Mouse (Mus musculus) heart, embryonic 13.5 days (tissue): Measurements from ENCODE around the gene Cybc1. TPM values are rescaled to one million over a fixed set of nuclear protein-coding genes. Genes with fewer than 3 reads are reported as not detected.
A peak's percentile ranks its signal among the peaks of the same experiment; 100 is the strongest.

Source experiments
- ATAC-seq: fragments of 200-750 bp; cut with Nextera tagmentation; 2 replicates; pipeline ENCODE4 v1.8.0; 2017; ENCODE audit warnings: moderate TSS enrichment; ENCODE audit not compliant: insufficient number of reproducible peaks, low FRiP score, low TSS enrichment; ENCODE audit errors: extremely low read depth
- H3K27ac ChIP-seq: fragments of 300-500 bp; sonication (generic); replicated peaks from 2 replicates; pipeline ENCODE4 v1.5.1; 2015; ENCODE audit warnings: moderate library complexity, mild to moderate bottlenecking, inconsistent platforms
- H3K27me3 ChIP-seq: fragments of 300-500 bp; sonication (generic); replicated peaks from 2 replicates; pipeline ENCODE4 v1.6.1; 2015; ENCODE audit warnings: mild to moderate bottlenecking, inconsistent platforms
- H3K36me3 ChIP-seq: fragments of 300-500 bp; sonication (generic); 2 replicates; pipeline ENCODE4 v1.6.1; 2015; ENCODE audit warnings: mild to moderate bottlenecking, inconsistent platforms
- H3K4me1 ChIP-seq: fragments of 300-500 bp; sonication (generic); 2 replicates; pipeline ENCODE4 v1.6.1; 2015; ENCODE audit warnings: inconsistent platforms
- H3K4me2 ChIP-seq: fragments of 300-500 bp; sonication (generic); 2 replicates; pipeline ENCODE4 v1.6.1; 2015; ENCODE audit warnings: inconsistent platforms, mild to moderate bottlenecking, moderate library complexity
- H3K4me3 ChIP-seq: fragments of 300-500 bp; sonication (generic); 2 replicates; pipeline ENCODE4 v1.5.1; 2015; ENCODE audit warnings: moderate library complexity, mild to moderate bottlenecking, inconsistent platforms
- H3K9ac ChIP-seq: fragments of 300-500 bp; sonication (generic); 2 replicates; pipeline ENCODE4 v1.6.1; 2015; ENCODE audit warnings: inconsistent platforms, mild to moderate bottlenecking, moderate library complexity
- H3K9me3 ChIP-seq: fragments of 300-500 bp; sonication (generic); 2 replicates; pipeline ENCODE4 v1.6.1; 2016; ENCODE audit warnings: inconsistent platforms
- WGBS: fragments of 180-500 bp; shearing (Covaris S2); methylation state at CpG from one replicate; pipeline ENCODE4 v1.1.7; 2015; ENCODE audit warnings: mixed read lengths; 5-methylcytosine and 5-hydroxymethylcytosine counted together
- polyA plus RNA-seq: library from polyadenylated mRNA; unstranded; fragments of >200 nt; fragmentation: Nextera tagmentation; extraction: Ambion mirVana; gene quantifications from 2 replicates; pipeline ENCODE4 v1.2.1, GENCODE M21; 2015

The Cybc1 gene
- polyA plus RNA-seq, 1 experiment from 2014 or later = 21.5 TPM

DNA sequence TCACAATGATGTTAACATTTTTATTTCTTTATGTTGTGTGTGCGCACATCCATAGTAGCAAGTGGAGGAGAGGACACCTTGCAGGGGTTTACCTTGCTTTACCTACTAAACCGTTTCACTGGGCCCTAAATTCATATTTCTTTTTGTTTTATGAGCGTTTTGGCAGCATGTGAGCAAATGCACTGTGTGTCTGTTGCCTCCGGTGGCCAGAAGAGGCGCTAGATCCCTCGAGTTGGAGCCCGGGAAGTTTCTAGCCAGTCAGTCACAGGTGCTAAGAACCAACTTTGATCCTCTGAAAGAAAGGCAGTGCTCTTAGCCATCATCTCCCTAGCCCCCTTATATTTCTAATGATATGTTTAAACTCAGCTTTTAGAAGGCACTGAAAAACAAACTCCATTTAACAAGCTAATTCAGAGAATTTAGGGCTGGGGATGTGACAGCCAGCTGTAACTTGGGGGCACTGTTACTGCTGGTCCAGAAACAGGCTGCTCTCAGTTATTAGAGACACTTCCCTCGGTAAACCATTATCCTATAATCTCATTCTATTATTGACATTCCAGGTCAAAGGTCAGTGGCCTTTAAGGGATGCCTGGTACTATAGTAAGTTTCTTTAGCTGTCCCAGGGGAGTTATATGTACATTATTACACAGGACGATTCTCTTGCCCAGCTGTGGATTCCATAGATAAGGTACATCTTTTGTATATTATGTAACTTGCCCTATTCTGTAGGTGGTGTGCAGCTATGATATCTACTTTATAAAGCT lies 6.5 kb upstream of the Cybc1 start:
- H3K27ac ChIP-seq = peak overlapping the region; percentile 99
- H3K9me3 ChIP-seq = no peaks in the 10 kb centered on the region
- no peak overlapping the region for H3K9ac ChIP-seq
- ATAC-seq = no peak
- no peaks in the 10 kb centered on the region for H3K27me3 ChIP-seq
- H3K4me1 ChIP-seq = peaks cover 49% of the 10 kb centered on the region
- H3K4me3 ChIP-seq = peak overlapping the region; percentile 88
- H3K36me3 ChIP-seq = peaks cover 12% of the 10 kb centered on the region; the same call in 1 of the 2 replicates
- peak overlapping the region; percentile 74 for H3K4me2 ChIP-seq
- WGBS = 26% methylated on average over 9 of the region's 9 CpGs

DNA sequence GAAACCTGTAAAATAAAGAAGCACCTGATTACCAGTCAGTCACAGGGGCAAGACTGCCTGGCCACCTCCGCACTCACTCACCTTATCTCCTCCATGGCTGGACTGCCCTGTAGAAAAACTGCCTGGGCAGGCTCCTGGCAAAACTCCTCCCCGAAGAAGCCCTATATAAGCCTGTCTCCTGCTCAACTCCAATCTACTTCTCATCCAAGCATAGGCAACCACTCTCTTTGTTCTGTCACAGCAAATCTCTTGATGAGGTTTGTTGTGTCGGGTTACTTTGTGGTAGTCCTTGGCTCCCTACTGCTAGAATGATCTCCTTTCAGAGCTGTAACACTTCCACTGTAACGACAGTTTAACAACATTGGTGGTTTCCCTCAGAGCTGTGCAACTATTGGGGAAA lies 3.6 kb upstream of the Cybc1 start:
- Histone ChIP-seq H3K9ac (peak overlapping the region; percentile 55; the same call in 1 of the 2 replicates), H3K27ac (peak overlapping the region; percentile 43), H3K36me3 (no peaks in the 10 kb centered on the region), H3K4me1 (peaks cover 40% of the 10 kb centered on the region), H3K9me3 (no peaks in the 10 kb centered on the region), H3K4me2 (0 out of 2 replicates have a peak overlapping the region, but pooled peaks have one; percentile 0), H3K4me3 (no peak overlapping the region), H3K27me3 (no peaks in the 10 kb centered on the region)
- no peak for ATAC-seq
- 28% methylated on average over 4 of the region's 4 CpGs for WGBS

DNA sequence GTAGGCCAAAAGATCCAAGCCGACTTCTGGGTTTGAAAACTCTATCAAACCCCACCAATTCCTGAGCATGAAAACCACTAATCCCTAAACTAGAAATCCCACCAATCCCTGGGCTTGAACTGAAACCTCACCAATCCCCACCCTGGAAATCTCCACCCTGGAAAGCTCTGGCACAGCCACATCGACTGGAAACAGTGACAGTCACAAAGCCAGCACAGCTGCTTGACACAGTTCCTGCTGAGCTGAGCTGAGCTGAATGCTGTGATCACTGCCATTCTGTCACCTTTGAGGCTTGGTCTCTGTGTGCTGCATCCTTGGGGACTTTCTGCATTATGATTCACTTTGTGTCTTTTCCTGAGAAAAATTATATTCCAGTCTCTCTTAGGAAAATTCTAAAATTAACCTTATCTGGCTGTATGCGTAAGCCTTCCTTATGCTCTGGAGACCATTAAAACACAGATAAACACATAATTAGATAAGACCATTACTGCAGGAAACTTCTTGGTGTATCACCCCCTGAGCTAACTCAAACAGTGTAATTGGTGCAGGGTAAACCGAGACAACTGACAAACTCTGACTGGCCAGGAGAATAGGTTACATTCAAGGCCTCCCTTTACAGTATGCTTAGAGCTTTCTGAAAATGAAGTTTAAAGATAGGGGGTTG lies 2.6 kb upstream of the Cybc1 start:
- H3K9me3 ChIP-seq = no peaks in the 10 kb centered on the region
- no peak overlapping the region for H3K4me3 ChIP-seq
- no peaks in the 10 kb centered on the region for H3K27me3 ChIP-seq
- H3K36me3 ChIP-seq = peaks cover 7% of the 10 kb centered on the region
- peaks cover 47% of the 10 kb centered on the region for H3K4me1 ChIP-seq
- H3K27ac ChIP-seq = peak overlapping the region; percentile 75
- no peak for ATAC-seq
- WGBS = 25% methylated on average over 4 of the region's 4 CpGs
- H3K4me2 ChIP-seq = no peak overlapping the region
- H3K9ac ChIP-seq = peak overlapping the region; percentile 34

DNA sequence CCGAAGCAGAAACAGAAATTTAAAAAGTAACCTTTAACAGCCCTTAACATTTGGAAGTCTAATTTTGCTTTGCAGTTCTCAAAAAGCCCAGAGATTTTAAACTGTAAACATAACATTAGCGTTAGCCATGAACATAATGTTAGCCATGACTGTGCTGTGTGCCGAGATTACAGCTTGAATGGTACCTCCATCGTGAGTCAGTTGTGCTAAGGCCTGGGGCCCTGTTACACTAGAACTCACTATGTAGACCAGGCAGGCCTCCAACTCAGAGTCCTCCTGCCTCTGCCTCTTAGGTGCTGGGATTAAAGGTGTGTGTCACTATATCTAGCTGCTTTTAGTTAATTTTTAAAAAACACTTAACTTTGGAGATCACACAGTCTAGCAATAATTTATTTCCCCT lies 2.1 kb upstream of the Cybc1 start:
- no peak overlapping the region; the same call in 1 of the 2 replicates for H3K9ac ChIP-seq
- 75% methylated on average over 4 of the region's 4 CpGs for WGBS

DNA sequence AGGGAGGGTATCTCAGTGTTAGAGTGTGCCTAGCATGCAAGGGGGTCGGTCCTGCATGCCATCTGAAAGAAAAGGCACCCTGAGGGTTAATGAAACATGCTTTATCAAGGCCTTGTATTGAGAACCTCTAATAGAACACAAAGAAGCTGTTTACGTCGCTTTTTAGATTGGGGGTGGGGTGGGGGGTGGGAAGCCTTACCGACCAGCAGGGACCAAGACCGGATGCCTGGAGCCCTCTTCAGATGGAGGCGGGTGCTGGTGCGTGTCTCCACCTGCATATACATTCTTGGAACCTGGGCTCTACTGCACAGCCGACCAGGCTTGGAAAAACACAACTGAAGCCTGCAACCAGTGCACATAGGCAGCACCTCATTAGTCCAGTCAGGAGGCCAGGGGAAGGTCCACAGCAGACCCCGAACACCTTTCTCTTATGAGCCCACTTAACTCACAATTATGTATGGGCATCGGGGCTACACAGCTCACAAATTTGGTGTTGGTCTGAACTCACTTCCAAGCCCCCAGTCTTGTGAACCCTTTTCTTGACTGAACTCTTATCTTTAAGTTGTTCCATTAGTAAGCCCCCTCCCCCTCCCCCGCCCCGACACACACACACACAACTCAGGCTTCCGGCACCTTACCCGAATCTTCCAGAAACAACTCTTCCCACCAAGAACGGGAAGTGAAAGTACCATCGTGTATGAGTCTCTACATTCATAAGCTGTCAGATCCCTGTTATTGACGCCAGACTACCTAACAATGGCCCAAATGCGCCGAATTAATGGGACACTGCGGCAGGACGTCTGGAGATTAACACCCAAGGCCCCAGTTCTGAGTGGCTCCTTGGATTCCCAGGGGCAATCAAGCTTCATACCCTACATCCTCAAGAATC lies 749 bp downstream of the Cybc1 start:
- H3K4me3 ChIP-seq = peak overlapping the region; percentile 72
- peak overlapping the region; percentile 87 for H3K9ac ChIP-seq
- ATAC-seq = no peak
- H3K36me3 ChIP-seq = peaks cover 41% of the 10 kb centered on the region
- H3K4me2 ChIP-seq = peak overlapping the region; percentile 89
- no peaks in the 10 kb centered on the region for H3K9me3 ChIP-seq
- WGBS = 21% methylated on average over 21 of the region's 21 CpGs
- H3K27ac ChIP-seq = peak overlapping the region; percentile 83
- peaks cover 41% of the 10 kb centered on the region for H3K4me1 ChIP-seq
- no peaks in the 10 kb centered on the region for H3K27me3 ChIP-seq

More for the DNA sequence above, 2.1 kb upstream of the Cybc1 start:
- H3K27ac ChIP-seq = peak overlapping the region; percentile 75
- peaks cover 13% of the 10 kb centered on the region for H3K36me3 ChIP-seq
- H3K4me3 ChIP-seq = no peak overlapping the region
- H3K9me3 ChIP-seq = no peaks in the 10 kb centered on the region
- ATAC-seq = no peak
- no peaks in the 10 kb centered on the region for H3K27me3 ChIP-seq
- H3K4me1 ChIP-seq = peaks cover 46% of the 10 kb centered on the region
- H3K4me2 ChIP-seq = no peak overlapping the region

DNA sequence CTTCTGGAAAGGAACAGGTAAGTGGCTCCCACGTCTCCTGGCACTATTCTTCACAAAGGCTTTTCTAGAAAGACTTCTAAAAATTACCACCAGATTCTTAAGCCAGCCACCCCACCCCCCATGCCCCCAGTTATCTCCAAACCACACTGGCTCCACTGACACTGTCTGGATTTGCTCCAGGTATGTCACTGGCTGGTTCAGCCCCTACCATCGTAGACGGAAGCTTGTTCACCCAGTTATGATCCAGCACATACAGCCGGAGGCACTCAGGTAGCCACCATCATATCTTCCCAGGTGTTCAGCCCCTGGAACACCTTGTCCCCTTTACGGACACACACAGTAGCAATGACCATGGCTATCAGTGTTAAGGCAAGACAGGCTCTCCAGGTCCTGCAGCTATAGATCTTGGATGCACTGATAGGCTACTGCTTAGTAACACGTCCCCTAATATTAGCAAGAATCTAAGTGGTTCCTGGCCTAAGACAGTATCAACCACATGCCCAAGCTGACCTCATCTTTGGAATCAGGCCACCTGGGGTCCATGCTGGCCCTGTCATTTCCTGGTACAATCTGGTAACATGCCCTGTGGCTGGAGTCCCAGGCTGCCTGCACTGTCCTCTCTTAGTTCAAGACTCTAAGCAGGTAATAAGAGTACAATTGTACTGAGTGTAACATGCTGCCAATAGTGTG lies 7.7 kb downstream of the Cybc1 start:
- no peak overlapping the region for H3K9ac ChIP-seq
- no peak for ATAC-seq
- peaks cover 96% of the 10 kb centered on the region for H3K36me3 ChIP-seq

DNA sequence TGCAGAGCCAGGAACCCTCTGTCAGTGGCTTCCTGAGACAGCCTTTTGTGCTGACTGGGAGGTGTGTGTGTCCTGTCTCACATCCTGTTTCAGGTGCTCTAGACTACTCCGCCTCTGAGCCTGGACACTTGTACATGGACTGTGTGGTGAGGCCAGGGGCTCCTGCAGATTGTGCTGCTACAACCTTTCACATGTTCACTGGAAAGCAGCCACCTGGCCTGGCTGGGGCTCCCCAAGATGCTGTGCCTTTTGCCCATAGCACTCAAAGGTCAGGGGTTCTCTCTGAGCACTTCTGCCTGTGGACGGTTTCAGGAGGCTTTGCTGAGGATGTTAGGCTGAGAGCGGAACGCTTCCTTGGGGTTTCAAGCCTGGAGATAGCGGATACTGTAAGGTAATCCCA lies 8.4 kb downstream of the Cybc1 start:
- Histone ChIP-seq H3K4me1 (peaks cover 18% of the 10 kb centered on the region), H3K4me2 (no peak overlapping the region), H3K27me3 (no peaks in the 10 kb centered on the region), H3K4me3 (no peak overlapping the region), H3K36me3 (peaks cover 96% of the 10 kb centered on the region), H3K27ac (no peak overlapping the region), H3K9me3 (no peaks in the 10 kb centered on the region), H3K9ac (no peak overlapping the region)
- no peak for ATAC-seq
- WGBS = 82% methylated on average over 5 of the region's 5 CpGs

More for the DNA sequence above, 7.7 kb downstream of the Cybc1 start:
- Histone ChIP-seq H3K9me3 (no peaks in the 10 kb centered on the region), H3K4me2 (no peak overlapping the region), H3K4me3 (no peak overlapping the region), H3K27ac (0 out of 2 replicates have a peak overlapping the region, but pooled peaks have one; percentile 13), H3K27me3 (no peaks in the 10 kb centered on the region), H3K4me1 (peaks cover 18% of the 10 kb centered on the region)
- WGBS = 74% methylated on average over 6 of the region's 6 CpGs

DNA sequence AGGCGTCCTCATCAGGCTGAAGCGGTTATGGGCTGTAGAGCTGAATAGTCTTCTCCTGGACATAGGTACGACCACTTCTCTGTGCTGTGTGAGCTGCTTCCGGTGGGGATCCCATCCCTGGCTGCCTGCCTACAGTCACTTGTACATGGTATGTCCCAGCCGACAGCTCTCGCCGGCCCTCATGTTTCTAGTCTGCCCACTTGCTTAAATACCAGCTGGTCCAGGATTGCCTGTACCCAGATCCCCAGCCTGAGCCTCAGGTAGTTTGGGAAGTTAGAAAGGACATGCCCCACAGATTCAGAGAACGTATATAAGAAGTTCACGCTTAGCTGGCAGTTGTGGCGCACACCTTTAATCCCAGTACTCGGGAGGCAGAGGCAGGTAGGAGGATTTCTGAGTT lies 9.3 kb downstream of the Cybc1 start:
- H3K9ac ChIP-seq = no peak overlapping the region
- peaks cover 92% of the 10 kb centered on the region for H3K36me3 ChIP-seq
- WGBS = 84% methylated on average over 11 of the region's 11 CpGs
- no peak for ATAC-seq
- H3K9me3 ChIP-seq = no peaks in the 10 kb centered on the region
- H3K4me1 ChIP-seq = peaks cover 18% of the 10 kb centered on the region
- H3K4me3 ChIP-seq = no peak overlapping the region
- H3K27ac ChIP-seq = no peak overlapping the region
- H3K4me2 ChIP-seq = no peak overlapping the region
- H3K27me3 ChIP-seq = no peaks in the 10 kb centered on the region

DNA sequence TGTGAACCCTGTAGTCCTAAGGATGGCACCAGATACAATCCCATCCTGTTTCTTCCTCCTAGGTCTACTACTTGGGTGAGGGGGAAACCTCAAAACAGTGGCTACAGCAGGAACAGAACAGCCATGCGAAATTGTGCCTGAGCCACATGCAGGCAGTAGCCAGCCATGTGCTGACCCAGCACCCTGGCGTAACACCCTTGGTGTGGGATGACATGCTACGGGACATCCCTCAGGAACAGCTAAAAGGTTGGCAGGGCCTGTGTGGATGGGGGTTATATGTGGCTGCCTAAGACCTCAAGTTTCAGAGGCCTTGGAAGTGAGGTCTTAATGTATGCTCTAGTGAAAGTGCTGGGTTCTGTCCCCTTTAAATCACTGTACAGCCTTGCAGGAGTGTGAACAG lies 12.3 kb downstream of the Cybc1 start:
- 84% methylated on average over 3 of the region's 3 CpGs for WGBS
- H3K36me3 ChIP-seq = peaks cover 83% of the 10 kb centered on the region

DNA sequence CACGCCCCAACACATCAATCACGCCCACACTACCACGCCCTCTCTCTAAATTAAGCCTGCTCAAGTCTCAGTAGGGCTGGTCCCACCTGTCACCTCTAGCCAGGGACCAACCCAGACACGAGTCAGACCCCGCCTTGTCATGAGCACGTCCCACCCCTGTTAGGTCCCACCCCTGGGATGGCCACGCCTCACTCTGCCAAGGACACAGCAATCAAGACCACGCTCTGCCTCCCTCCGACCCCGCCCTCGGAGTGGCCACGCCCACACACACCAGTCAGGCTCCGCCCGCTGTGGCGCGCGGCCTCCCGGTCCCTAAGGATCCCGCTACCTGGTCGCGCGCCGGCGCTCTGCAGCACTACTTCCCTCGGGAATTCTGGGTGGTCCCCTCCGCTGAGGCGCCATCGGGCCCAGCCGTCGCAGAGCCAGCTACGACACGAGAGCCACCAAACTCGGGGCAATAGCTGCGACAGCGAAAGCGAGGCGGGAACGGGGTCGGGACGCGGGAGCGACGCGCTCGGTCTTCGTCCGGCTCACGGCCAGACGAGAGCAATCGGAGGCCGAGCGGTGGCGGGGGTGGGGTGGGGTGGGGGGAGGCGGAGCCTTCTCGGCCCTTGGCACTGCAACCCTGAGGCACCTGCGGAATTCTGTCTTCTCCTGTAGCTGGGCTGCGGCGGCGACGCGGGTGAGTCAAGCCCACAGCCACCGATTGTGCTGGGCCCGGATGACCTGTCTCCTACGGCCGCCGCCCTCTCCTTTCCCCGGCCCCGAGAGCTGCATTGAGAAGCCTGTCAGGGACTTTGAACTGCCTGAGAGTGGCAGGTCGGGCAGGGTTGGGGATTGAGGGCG lies 24.7 kb downstream of the Cybc1 start, which contains the start of the genes Hexdc and Ogfod3:
Hexdc (plus strand) TSS at position 273 of the 846 bp plus-strand sequence.
Ogfod3 (minus strand) TSS at position 551 of the 846 bp plus-strand sequence.
- ATAC-seq = peak; percentile 98
- Histone ChIP-seq H3K9ac (peak within 1 kb of the TSS; percentile 91), H3K36me3 (peaks cover 16% of the 10 kb centered on the region), H3K4me1 (peaks cover 21% of the 10 kb centered on the region), H3K27me3 (no peaks in the 10 kb centered on the region), H3K4me2 (peak within 1 kb of the TSS; percentile 87), H3K27ac (peak within 1 kb of the TSS; percentile 90), H3K4me3 (peak within 1 kb of the TSS; percentile 86), H3K9me3 (no peaks in the 10 kb centered on the region)
- under 1% methylated on average over 70 of the region's 70 CpGs for WGBS

More for the DNA sequence above, 12.3 kb downstream of the Cybc1 start:
- Histone ChIP-seq H3K4me2 (no peak overlapping the region), H3K9me3 (no peaks in the 10 kb centered on the region), H3K27me3 (no peaks in the 10 kb centered on the region), H3K27ac (no peak overlapping the region), H3K9ac (no peak overlapping the region), H3K4me1 (peaks cover 13% of the 10 kb centered on the region), H3K4me3 (no peak overlapping the region)
- ATAC-seq = no peak
